Mouse (Mus musculus): ENCODE measurements at regions not wholly inside any gene's neighbourhood (a gene's known extent, or its start where the extent isn't known, plus 50 kb on each side); places are given as distances from the start of the nearest gene placed in this dataset.

DNA sequence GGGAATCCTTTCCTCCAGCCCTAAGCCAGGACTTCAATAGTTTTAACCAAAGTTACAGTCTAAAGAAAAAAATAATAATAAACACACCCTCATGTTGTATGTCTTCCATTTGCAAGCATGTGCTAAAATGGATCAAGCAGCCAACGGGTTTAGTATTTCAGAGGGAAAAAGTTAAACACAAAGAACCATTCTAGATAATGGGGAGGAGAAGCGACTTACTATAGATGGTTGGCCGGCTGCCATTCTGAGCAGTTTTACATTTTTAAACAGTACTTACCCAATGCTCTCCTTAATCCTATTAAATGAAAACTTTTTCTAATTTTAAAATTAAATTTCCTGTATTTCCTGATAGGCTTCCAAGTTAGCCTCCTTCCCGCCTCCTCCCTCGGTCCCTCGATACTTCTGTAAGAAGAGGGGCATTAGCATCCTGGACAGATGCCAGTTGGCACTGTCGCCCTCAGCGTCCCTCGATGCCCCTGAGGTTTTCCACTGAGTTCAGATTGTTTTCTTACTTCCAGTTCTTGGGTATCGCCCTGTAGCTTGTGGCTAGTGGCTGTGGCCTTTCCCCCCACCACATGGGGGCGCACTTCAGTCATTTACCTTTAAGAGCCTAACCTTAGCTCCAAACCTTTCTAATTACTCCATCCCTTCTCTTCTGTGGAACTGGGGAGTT is 2188.2 kb upstream of the Gm7489 start:
- H3K4me3 ChIP-seq = no peak overlapping the region
- no peak overlapping the region for H3K4me2 ChIP-seq
- H3K27ac ChIP-seq = no peak overlapping the region
- no peaks in the 10 kb centered on the region for H3K36me3 ChIP-seq
- ATAC-seq (ENCODE audit: low FRiP score) = peak; percentile 39; the same call in 1 of the 2 replicates
- H3K27me3 ChIP-seq = no peaks in the 10 kb centered on the region
- no peak overlapping the region for H3K9ac ChIP-seq
- H3K4me1 ChIP-seq (replicated peaks) = no peaks in the 10 kb centered on the region
- 61% methylated on average over 11 of the region's 11 CpGs for WGBS
- no peaks in the 10 kb centered on the region for H3K9me3 ChIP-seq

DNA sequence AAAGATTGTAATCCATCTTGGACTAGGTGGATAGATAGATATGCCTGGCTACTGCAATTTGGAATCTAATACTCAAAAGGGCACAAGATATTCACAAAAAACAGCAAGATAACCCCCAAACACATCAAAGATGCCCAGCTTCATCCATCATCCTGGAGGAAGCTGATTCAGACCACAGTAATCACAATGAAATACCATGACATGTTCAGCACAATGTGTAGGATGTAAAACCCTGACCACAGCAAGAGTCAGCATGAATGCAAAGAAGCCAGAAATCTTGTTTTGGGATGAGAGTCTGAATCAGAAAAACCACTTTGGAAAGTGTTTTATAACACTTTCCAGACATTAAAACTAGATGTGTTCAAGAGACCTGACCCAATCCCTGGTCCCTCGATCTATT is 2180.5 kb upstream of the Gm7489 start:
- Histone ChIP-seq H3K9ac (no peak overlapping the region), H3K9me3 (no peaks in the 10 kb centered on the region), H3K4me3 (no peak overlapping the region), H3K27me3 (no peaks in the 10 kb centered on the region), H3K27ac (no peak overlapping the region), H3K36me3 (no peaks in the 10 kb centered on the region), H3K4me1 (replicated peaks) (no peaks in the 10 kb centered on the region), H3K4me2 (no peak overlapping the region)
- no peak for ATAC-seq (ENCODE audit: low FRiP score)
- WGBS = 100% methylated on average over 1 of the region's 1 CpGs

DNA sequence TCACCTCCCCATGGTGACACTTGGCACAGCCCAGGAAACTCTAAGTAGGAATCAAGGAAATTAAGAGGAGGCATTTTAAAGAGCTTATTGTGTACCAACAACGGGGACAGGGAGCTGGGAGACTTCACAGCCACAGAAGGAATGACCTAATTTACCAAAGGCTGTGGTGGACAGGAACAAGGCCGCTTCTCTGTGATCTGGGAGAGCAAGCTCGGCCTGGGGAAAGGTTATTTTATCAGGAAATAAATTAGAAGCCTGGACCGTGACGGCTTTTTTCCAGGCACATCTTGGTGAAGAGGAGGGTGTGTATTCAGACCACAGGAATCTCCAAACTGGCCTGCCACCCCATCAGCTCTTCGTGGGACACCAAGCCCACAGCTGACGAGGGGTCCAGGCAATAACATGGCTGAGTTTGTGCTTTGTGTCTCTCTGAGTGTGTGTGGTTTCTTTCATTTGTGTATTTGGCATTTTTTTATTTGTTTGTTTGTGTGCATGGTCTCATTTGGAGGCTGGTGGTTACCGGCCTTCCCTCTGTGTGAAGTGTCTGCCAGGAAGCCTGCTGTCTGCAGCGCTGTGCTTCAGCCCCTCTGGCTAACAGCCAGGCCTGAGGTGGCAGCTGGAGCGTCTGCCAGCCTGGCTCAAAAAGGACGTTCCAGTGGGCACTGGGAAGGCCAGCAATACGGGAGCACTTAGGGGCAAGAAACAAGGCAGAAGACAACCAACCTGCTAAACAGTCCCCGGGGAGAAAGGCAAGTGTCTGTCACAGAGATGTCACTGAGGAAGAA is 2174.6 kb upstream of the Gm7489 start:
- Histone ChIP-seq H3K9me3 (no peaks in the 10 kb centered on the region), H3K4me3 (no peak overlapping the region), H3K4me1 (replicated peaks) (peaks cover 16% of the 10 kb centered on the region), H3K4me2 (no peak overlapping the region), H3K36me3 (no peaks in the 10 kb centered on the region), H3K27me3 (no peaks in the 10 kb centered on the region), H3K9ac (no peak overlapping the region), H3K27ac (peak overlapping the region; percentile 42)
- peak; percentile 94 for ATAC-seq (ENCODE audit: low FRiP score)
- 31% methylated on average over 13 of the region's 13 CpGs for WGBS

DNA sequence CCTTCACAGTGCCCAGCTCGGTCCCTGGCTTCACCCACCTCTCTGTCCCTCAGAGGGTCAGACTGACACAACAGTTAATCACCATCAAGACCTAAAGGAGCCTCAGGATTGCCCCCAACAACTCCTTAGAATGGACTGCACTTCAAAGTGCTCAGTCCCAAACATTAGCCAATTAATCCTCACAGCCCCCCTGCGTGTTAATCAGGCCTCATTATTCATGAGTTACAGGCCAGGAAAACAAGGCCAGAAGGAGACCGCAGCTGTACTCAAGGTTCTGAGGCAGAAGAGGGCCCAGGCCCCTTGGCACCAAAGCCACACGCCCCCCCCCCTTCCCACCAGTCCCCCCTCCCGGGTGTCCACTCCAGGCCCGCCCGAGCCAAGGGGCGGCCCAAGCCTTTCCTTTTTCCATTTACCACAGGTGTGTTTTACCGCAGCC is 2163.8 kb upstream of the Gm7489 start:
- H3K27ac ChIP-seq = no peak overlapping the region
- H3K36me3 ChIP-seq = no peaks in the 10 kb centered on the region
- no peaks in the 10 kb centered on the region for H3K27me3 ChIP-seq
- peak; percentile 65 for ATAC-seq (ENCODE audit: low FRiP score)
- H3K9ac ChIP-seq = no peak overlapping the region
- H3K4me1 ChIP-seq (replicated peaks) = peaks cover 8% of the 10 kb centered on the region; the same call in 1 of the 2 replicates
- no peak overlapping the region for H3K4me3 ChIP-seq
- 21% methylated on average over 9 of the region's 9 CpGs for WGBS
- no peaks in the 10 kb centered on the region for H3K9me3 ChIP-seq
- H3K4me2 ChIP-seq = no peak overlapping the region

DNA sequence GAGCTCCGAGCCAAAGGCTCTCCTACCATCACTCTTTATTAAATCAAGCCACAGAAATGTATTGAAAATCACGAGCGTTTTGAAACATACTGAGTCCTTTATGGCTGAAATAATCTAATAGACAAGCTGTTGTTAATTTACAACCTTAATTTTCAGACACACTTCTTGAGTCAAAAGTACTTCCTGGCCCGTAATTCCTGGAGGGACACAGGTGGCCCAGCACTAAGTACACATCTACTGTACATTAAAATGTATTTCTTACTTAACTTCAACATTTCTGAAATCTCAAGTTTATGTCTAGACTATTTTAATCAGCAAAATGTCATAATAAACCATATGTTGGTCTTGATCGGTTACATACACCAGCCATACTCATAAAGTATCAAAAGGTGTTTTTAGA is 2163.3 kb upstream of the Gm7489 start:
- H3K4me1 ChIP-seq (replicated peaks) = peaks cover 8% of the 10 kb centered on the region; the same call in 1 of the 2 replicates
- WGBS = 74% methylated on average over 5 of the region's 5 CpGs
- H3K36me3 ChIP-seq = no peaks in the 10 kb centered on the region
- H3K4me2 ChIP-seq = no peak overlapping the region
- no peak for ATAC-seq (ENCODE audit: low FRiP score)
- H3K9ac ChIP-seq = no peak overlapping the region
- H3K27me3 ChIP-seq = no peaks in the 10 kb centered on the region
- no peak overlapping the region for H3K27ac ChIP-seq
- no peaks in the 10 kb centered on the region for H3K9me3 ChIP-seq
- H3K4me3 ChIP-seq = no peak overlapping the region

DNA sequence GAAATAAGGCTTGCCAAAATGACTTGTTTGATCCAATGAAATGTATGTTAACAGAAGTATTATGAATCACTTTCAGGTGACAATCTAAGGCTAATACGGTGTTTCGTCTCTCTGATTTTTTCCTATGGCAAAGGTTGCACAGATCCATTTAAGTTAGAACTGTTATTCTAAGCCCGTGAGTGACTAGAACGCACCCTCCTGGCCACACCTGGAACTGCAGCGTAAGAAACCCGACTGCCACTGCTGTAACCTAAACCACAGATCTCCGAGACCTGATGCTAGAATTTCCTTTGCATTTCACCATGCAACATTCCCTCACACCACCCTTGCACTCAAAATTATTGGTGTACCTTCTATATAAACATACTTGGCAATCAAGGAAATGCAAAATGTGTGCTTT is 2160.6 kb upstream of the Gm7489 start:
- Histone ChIP-seq H3K36me3 (no peaks in the 10 kb centered on the region), H3K4me2 (no peak overlapping the region), H3K27ac (no peak overlapping the region), H3K27me3 (no peaks in the 10 kb centered on the region), H3K4me3 (no peak overlapping the region), H3K9ac (no peak overlapping the region), H3K4me1 (replicated peaks) (peaks cover 8% of the 10 kb centered on the region; the same call in 1 of the 2 replicates), H3K9me3 (no peaks in the 10 kb centered on the region)
- 76% methylated on average over 7 of the region's 7 CpGs for WGBS
- ATAC-seq (ENCODE audit: low FRiP score) = no peak

DNA sequence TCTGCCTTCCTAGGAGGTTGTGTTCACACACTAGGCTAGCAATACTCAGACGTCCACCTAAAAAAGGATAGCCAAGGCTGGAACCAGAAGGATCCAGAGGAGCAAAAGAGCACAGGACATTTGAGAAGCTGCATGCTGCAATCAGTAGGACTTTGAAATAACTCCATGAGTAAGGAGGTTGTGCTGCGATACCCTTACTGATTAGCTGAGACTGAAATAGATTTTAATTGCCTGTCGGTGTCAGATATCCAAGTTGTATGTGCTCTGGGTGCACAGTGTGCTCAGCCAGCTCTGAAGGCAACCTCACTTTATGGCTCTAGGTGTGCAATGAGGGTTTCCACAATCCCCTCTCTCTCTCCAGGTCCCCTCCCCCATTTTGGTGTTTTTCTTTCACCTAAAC is 2159.2 kb upstream of the Gm7489 start:
- no peaks in the 10 kb centered on the region for H3K36me3 ChIP-seq
- ATAC-seq (ENCODE audit: low FRiP score) = no peak

DNA sequence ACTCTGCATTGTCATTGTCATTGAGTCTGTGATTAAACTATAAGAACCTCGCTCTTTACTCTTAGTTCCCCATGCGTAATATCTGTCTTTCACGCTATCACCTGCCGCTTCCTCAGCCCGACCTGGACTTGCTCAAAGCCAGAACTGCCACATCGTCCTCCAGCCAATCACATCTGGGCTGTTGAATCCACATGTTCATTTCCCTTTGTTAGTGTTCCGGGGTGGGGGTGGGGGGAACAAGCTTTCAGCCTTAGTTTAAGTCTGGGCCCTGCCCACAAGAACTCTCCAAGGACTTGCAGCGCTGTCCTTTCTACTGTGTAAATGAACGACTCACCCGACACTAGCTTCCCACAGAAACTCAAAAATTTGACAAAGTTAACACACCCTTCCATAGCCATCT is 2154.6 kb upstream of the Gm7489 start:
- no peaks in the 10 kb centered on the region for H3K4me1 ChIP-seq (replicated peaks)
- WGBS = 88% methylated on average over 10 of the region's 10 CpGs
- no peak overlapping the region for H3K4me2 ChIP-seq
- no peaks in the 10 kb centered on the region for H3K36me3 ChIP-seq
- no peaks in the 10 kb centered on the region for H3K27me3 ChIP-seq
- no peak overlapping the region for H3K4me3 ChIP-seq
- ATAC-seq (ENCODE audit: low FRiP score) = no peak
- no peak overlapping the region for H3K27ac ChIP-seq
- peaks cover 5% of the 10 kb centered on the region; the same call in 1 of the 2 replicates for H3K9me3 ChIP-seq
- no peak overlapping the region for H3K9ac ChIP-seq

More for the DNA sequence above, 2159.2 kb upstream of the Gm7489 start:
- WGBS = 95% methylated on average over 3 of the region's 3 CpGs
- Histone ChIP-seq H3K27me3 (no peaks in the 10 kb centered on the region), H3K4me1 (replicated peaks) (peaks cover 7% of the 10 kb centered on the region; the same call in 1 of the 2 replicates), H3K9ac (no peak overlapping the region), H3K4me2 (no peak overlapping the region), H3K9me3 (no peaks in the 10 kb centered on the region), H3K4me3 (no peak overlapping the region), H3K27ac (no peak overlapping the region)

DNA sequence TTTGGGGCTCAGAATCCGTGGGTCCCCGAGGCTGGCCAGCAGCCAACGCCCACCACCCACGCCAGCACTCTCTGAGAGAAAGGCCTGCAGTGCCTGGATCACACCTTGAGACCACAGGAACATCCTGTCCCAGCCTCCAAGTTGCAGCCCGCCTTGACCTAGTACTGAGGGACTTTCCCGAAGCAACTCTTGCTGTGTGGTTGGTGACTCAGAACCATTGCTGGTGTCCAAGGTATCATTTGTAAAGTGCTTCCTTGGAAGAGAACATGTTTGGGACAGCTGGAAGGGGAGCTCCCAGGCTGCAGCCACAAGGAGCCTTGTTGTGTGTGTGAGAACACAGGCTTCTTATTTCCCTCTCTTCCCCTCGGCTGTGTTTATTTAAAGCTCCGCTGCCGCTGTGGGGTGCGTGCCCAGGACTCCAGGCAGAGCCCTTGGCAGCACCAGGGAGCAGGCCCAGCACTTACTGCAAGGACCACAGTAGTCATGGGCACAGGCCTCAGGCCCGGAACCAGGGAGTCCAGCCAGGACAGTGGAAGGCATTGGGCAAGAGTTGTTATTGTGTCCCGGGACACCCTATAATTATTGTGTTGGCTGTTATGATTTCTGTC is 2153.8 kb upstream of the Gm7489 start:
- ATAC-seq (ENCODE audit: low FRiP score) = no peak
- Histone ChIP-seq H3K9me3 (peaks cover 5% of the 10 kb centered on the region; the same call in 1 of the 2 replicates), H3K9ac (no peak overlapping the region), H3K4me2 (no peak overlapping the region), H3K4me3 (no peak overlapping the region), H3K27ac (no peak overlapping the region), H3K4me1 (replicated peaks) (no peaks in the 10 kb centered on the region), H3K36me3 (no peaks in the 10 kb centered on the region), H3K27me3 (no peaks in the 10 kb centered on the region)
- 76% methylated on average over 12 of the region's 12 CpGs for WGBS

DNA sequence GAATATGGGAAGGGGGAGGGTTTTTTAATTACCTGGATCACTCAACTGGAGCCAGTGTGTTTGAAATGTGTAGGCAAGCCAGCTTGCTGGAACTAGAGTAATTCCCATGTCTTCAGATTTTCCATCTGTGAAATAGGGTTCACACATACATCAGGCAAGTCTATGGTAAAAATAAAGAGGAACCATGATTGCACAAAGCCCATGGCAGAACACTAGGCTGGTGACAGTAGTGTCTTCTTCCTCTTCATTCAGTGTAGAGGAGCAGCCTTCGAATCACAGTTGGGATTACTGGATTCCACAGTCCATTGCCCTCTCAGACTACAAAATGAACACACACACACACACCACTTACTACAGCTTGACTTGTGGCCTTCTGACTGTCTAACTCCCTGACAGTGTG is 2150.5 kb upstream of the Gm7489 start:
- H3K27ac ChIP-seq = no peak overlapping the region
- no peaks in the 10 kb centered on the region for H3K36me3 ChIP-seq
- H3K4me1 ChIP-seq (replicated peaks) = no peaks in the 10 kb centered on the region
- no peak overlapping the region for H3K9ac ChIP-seq
- no peaks in the 10 kb centered on the region for H3K27me3 ChIP-seq
- H3K9me3 ChIP-seq = peaks cover 5% of the 10 kb centered on the region; the same call in 1 of the 2 replicates
- 82% methylated on average over 1 of the region's 1 CpGs for whole genome bisulfite sequencing
- no peak overlapping the region for H3K4me3 ChIP-seq
- no peak overlapping the region for H3K4me2 ChIP-seq
- no peak for ATAC-seq (ENCODE audit: low FRiP score)
